Mouse (Mus musculus): ENCODE data around the gene Mtmr3. TPM values are rescaled to one million over a fixed set of nuclear protein-coding genes. Genes with fewer than 3 reads are reported as not detected.
A peak's percentile ranks its signal among the peaks of the same experiment; 100 is the strongest.

Mtmr3 gene
- 38.8 and 43.4 TPM in 2 replicates for polyA plus RNA-seq (2015; fragmentation: Nextera tagmentation; extraction: Ambion mirVana)

DNA sequence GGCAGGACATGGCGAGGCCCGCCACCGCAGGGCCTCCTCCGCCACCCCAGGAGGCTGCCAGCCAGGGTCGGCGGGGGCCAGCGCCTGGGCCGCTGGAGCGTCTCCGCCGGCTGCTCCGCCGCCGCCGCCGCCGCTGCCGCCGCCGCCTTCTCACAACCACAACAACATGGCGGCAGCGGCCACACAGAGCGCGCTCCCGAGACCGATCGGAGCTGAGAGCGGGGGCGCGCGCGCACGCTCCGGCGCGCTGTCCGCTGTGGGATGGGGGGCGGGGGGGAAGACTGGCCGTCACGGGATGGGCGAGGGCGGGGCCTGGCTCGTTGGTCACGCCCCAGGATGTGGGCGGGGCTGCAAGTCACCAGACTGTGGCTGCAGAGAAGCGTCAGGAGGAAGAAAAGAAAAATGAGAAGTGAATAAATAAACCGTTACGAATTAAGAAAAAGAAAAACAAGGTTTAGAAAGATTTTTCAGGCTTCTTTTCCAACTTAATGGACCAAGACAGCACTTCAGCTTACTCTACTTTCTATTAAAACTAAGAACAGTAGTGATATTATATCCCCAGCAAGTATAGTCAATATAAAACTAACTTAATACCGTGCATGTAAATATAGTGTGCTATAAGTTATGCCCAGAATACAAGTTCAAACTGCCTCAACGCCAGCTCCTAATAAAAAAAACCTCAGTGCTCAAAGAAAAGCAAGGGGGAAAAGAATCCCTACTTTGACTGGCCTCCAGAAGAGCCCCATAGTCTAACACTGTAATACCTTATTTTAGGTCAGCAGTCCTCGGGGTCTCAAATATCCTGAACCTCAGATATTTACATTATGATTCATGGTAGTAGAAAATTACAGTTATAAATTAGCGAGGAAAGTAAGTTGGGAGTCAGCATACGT, at the start of gene Mtmr3:
TSS of gene Mtmr3 (minus strand) at position 256 of the 893 bp plus-strand sequence.
- Histone ChIP-seq H3K36me3 (no peaks in the 10 kb centered on the region), H3K4me1 (replicated peaks) (peaks cover 29% of the 10 kb centered on the region), H3K9ac (replicated peaks) (peak within 1 kb of the TSS; percentile 93), H3K4me3 (replicated peaks) (peak within 1 kb of the TSS; percentile 86), H3K27me3 (no peaks in the 10 kb centered on the region), H3K27ac (peak within 1 kb of the TSS; percentile 95), H3K4me2 (replicated peaks) (peak within 1 kb of the TSS; percentile 66), H3K9me3 (no peaks in the 10 kb centered on the region)
- peak; percentile 89 for ATAC-seq
- 5% methylated on average over 44 of the region's 53 CpGs for WGBS

DNA sequence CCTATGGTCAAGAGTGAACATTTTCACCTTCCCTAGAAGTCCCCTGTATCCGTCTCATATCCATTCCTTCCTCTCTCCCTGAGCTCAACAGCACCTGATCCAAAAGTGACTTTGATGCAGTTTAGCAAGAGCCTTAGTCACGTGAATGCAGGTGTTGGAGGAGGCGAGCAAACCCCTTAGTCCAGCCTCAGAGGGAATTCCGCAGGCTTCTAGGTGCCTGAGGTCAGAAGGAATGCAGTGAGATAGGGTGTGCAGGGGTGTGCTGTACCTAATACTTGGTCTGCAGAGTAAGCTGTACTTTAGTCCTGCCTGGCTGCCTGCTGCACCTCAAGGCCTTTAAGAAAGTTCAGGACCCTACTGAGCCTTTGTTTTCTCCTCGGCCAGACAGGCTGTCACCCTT, 49.1 kb upstream of the Mtmr3 start:
- H3K9ac ChIP-seq (replicated peaks), result no peak overlapping the region
- 57% methylated on average over 5 of the region's 5 CpGs for WGBS
- H3K27ac ChIP-seq, result no peak overlapping the region
- H3K4me3 ChIP-seq (replicated peaks), result no peak overlapping the region
- H3K4me1 ChIP-seq (replicated peaks), result peaks cover 9% of the 10 kb centered on the region
- no peak for ATAC-seq
- peaks cover 48% of the 10 kb centered on the region for H3K36me3 ChIP-seq
- H3K27me3 ChIP-seq, result no peaks in the 10 kb centered on the region
- H3K4me2 ChIP-seq (replicated peaks), result no peak overlapping the region
- no peaks in the 10 kb centered on the region for H3K9me3 ChIP-seq

DNA sequence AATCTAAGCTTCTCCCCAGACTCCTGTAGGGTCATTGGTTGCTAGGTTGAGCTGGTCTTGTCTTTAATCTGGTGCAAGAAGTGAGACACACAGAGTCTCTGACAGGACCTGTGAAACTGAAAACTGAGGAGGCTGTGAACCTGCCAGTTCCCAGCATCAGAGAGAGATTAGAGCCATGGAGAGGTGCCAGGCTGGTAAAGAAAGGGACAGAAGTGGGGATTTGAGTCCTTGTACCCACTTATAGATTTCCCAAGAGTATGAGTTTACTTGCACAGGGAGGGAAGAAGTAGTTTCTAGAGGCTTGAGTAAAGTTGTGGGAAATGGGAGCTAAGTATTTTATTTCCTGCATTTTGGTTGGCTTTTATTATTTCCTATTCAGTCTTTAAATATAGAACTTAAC, 46.5 kb upstream of the Mtmr3 start:
- no peaks in the 10 kb centered on the region for H3K9me3 ChIP-seq
- H3K27ac ChIP-seq, result no peak overlapping the region
- H3K9ac ChIP-seq (replicated peaks), result no peak overlapping the region
- no peak overlapping the region for H3K4me2 ChIP-seq (replicated peaks)
- H3K36me3 ChIP-seq, result peaks cover 23% of the 10 kb centered on the region
- H3K4me3 ChIP-seq (replicated peaks), result no peak overlapping the region
- no peaks in the 10 kb centered on the region for H3K27me3 ChIP-seq
- no peak for ATAC-seq
- H3K4me1 ChIP-seq (replicated peaks), result peaks cover 17% of the 10 kb centered on the region

DNA sequence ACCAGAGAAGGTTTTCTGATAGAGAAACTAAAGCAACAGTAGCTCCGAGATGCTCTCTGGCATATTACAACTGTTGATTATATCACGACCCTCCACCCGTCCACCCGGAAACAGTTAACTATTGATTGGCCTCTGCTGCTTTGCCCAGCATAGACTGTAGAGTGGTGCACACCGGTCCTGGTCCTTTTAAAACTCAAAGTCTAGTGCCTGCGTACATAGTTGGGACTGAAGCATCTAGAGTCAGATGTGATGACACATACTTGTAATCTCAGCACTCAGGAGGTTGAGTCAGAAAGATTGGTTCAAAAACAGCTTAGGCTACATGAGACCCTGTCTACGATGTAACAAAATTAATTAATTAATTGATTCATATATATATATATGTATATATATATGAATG, 43.6 kb upstream of the Mtmr3 start:
- H3K9me3 ChIP-seq, result no peaks in the 10 kb centered on the region
- WGBS, result 35% methylated on average over 7 of the region's 7 CpGs
- peaks cover 12% of the 10 kb centered on the region; the same call in 1 of the 2 replicates for H3K36me3 ChIP-seq
- peaks cover 17% of the 10 kb centered on the region for H3K4me1 ChIP-seq (replicated peaks)
- no peak overlapping the region for H3K27ac ChIP-seq
- peak overlapping the region; percentile 66 for H3K9ac ChIP-seq (replicated peaks)
- H3K4me3 ChIP-seq (replicated peaks), result peak overlapping the region; percentile 61
- H3K4me2 ChIP-seq (replicated peaks), result peak overlapping the region; percentile 76
- ATAC-seq, result 0 out of 2 replicates have a peak, but pooled peaks have one; percentile 46
- no peaks in the 10 kb centered on the region for H3K27me3 ChIP-seq

DNA sequence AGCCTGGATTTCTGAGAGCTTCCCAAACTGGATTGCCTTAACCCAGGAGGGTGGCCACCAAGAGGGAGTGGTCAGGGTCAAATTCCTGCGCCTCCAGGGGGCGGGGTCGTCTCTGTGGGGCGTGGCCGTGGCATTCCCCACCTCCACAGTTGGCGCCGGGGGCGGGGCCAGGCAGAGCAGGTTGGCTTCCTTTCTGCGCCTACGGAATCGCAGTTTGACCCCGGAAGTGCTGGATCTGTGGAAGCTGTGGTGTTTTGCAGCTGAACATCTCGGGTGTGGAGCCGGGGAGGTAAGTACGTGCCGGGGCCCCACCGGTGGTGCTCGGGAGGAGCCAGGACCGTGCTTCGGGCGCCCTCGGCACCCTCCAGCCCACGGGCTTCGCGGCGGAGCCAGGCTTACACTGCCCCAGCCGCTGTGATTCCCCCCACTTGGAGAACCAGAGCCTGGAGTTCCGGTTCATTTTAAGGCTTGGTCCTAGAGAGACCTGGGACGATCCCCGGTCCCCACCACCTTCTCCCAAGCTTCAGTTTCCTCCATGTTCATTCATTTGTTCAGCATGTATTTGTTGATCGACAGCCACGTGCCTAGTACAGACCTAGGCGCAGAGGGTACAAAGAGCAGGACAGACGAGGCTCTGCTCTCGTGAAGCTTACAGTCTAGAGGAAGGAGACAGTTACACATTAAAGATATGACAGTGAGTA, 43.0 kb upstream of the Mtmr3 start, which contains the start of gene Ascc2:
TSS of gene Ascc2 (plus strand) at position 214 of the 701 bp plus-strand sequence.
- Histone ChIP-seq H3K36me3 (peaks cover 12% of the 10 kb centered on the region; the same call in 1 of the 2 replicates), H3K4me3 (replicated peaks) (peak within 1 kb of the TSS; percentile 61), H3K4me2 (replicated peaks) (peak within 1 kb of the TSS; percentile 76), H3K9me3 (no peaks in the 10 kb centered on the region), H3K27ac (0 out of 2 replicates have a peak within 1 kb of the TSS, but pooled peaks have one; percentile 2), H3K9ac (replicated peaks) (peak within 1 kb of the TSS; percentile 66), H3K27me3 (no peaks in the 10 kb centered on the region), H3K4me1 (replicated peaks) (peaks cover 17% of the 10 kb centered on the region)
- under 1% methylated on average over 35 of the region's 35 CpGs for WGBS
- peak; percentile 91 for ATAC-seq

DNA sequence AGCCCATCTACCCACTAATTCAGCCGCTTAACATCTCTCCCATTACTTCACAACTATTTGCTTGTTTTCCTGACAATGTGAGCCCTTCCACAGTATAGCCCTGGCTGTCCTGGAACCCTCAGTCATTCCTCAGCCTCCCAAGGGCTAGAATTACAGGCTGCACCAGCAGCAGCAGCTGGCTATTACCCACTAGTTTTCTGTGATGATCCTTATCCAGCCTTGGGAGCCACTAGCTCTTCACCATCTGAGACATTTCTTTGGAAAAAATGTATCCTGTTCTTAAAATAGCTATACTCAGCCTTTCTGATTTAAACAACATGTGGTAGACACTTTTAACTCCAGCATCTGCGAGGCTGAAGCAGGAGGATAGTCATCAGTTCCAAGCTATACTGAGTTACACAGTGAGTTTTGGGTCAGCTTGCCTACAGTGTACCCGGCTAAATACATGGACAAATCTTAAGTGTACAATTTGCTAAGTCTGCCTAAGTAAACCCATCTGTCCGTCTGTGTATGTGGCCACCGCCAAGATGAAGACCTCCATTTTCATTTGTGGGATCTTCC, 42.2 kb upstream of the Mtmr3 start:
- Histone ChIP-seq H3K4me3 (replicated peaks) (peak overlapping the region; percentile 61), H3K27me3 (no peaks in the 10 kb centered on the region), H3K9ac (replicated peaks) (no peak overlapping the region), H3K4me1 (replicated peaks) (peaks cover 17% of the 10 kb centered on the region), H3K4me2 (replicated peaks) (peak overlapping the region; percentile 76), H3K27ac (no peak overlapping the region), H3K36me3 (peaks cover 9% of the 10 kb centered on the region; the same call in 1 of the 2 replicates), H3K9me3 (no peaks in the 10 kb centered on the region)
- ATAC-seq, result no peak; the same call in 1 of the 2 replicates
- 63% methylated on average over 5 of the region's 5 CpGs for WGBS

DNA sequence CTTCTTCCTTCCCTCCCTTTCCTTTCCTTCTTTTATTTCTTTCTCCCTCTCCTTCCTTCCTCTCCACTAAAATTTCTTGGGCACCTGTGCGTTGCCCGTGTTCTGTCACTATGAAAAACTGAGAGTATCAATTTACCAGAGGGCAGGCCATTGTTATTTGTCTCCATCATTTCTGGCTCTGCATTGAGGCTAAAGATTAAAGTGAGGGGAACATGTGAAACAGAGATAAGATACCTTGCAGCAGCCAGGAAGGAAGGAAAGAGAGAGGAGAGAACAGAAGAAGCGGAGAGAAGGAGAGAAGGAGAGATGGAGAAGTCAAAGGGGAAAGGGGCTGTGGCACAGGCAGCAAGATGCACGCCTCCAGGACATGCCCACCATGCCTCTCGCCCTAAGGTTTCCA, 39.7 kb upstream of the Mtmr3 start:
- Histone ChIP-seq H3K9ac (replicated peaks) (no peak overlapping the region), H3K27ac (no peak overlapping the region), H3K36me3 (no peaks in the 10 kb centered on the region), H3K4me1 (replicated peaks) (peaks cover 21% of the 10 kb centered on the region), H3K27me3 (no peaks in the 10 kb centered on the region), H3K4me2 (replicated peaks) (no peak overlapping the region), H3K9me3 (no peaks in the 10 kb centered on the region), H3K4me3 (replicated peaks) (no peak overlapping the region)
- WGBS, result 81% methylated on average over 5 of the region's 5 CpGs
- no peak for ATAC-seq

DNA sequence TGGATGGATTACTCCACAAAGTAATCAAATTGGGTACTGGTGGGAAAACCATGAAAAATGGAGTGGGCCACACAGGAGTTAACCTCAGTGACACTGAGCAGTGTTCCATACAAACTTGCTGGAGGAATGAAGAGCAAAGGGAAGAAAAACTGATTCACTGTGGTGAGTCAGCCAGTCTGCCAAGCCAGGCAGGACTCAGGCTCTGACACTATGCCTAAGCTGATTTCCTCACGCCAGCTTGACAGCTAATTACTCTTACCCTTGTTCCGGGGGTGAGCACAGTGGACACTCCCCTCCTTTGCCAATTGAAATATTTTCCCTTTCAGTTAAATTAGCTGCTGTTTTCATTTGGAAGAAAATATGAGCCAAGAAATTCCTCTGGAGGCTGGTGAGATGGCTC, 38.8 kb upstream of the Mtmr3 start:
- H3K9me3 ChIP-seq, result no peaks in the 10 kb centered on the region
- no peak for ATAC-seq
- no peak overlapping the region for H3K4me2 ChIP-seq (replicated peaks)
- 67% methylated on average over 2 of the region's 2 CpGs for WGBS
- H3K36me3 ChIP-seq, result no peaks in the 10 kb centered on the region
- no peak overlapping the region for H3K27ac ChIP-seq
- H3K4me3 ChIP-seq (replicated peaks), result no peak overlapping the region
- H3K4me1 ChIP-seq (replicated peaks), result peaks cover 11% of the 10 kb centered on the region
- H3K27me3 ChIP-seq, result no peaks in the 10 kb centered on the region
- H3K9ac ChIP-seq (replicated peaks), result no peak overlapping the region

DNA sequence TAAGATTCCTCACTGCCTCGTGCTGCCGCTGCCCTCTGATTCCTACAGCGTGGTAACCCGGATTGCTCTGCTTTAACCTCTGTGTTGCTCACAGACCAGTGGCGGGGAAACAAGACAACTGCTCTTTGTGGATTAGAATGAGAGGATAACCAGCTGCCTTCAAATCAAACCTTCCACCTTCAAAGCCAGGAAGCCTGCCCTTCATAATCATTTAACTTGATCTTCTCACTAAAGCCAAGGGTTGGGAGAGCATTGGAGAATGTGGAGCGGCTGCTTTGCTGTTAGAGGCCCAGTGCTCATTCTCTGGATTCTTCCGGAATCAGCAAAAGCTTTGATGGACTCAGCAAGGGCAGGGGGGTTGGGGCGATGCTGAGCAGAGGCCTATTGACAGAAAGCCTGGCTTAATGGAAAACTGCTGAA, 35.2 kb upstream of the Mtmr3 start:
- ATAC-seq, result no peak
- Histone ChIP-seq H3K9me3 (no peaks in the 10 kb centered on the region), H3K4me1 (replicated peaks) (peaks cover 10% of the 10 kb centered on the region; the same call in 1 of the 2 replicates), H3K9ac (replicated peaks) (no peak overlapping the region), H3K27me3 (no peaks in the 10 kb centered on the region), H3K4me3 (replicated peaks) (no peak overlapping the region), H3K27ac (peak overlapping the region; percentile 39; the same call in 1 of the 2 replicates), H3K4me2 (replicated peaks) (no peak overlapping the region), H3K36me3 (no peaks in the 10 kb centered on the region)
- 23% methylated on average over 8 of the region's 8 CpGs for WGBS

DNA sequence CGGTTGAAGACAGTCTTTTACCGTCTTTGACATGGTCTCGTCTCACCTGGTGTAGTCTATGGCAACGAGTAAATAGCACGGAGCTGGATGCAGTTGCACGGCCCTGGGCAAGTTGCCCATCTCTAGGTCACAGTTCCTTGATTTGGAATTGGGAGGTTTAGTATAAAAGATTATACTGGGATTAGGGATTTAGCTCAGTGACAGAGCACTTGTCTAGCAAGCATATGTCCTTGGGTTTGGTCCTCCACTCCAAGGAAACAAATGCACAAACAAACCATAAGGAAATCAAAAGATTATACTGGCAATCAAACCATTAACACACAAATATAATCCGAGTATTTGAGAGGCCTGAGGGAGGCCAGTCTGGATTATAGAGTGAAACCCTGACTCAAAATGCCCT, 33.0 kb upstream of the Mtmr3 start:
- Histone ChIP-seq H3K4me3 (replicated peaks) (no peak overlapping the region), H3K36me3 (no peaks in the 10 kb centered on the region), H3K9me3 (no peaks in the 10 kb centered on the region), H3K4me2 (replicated peaks) (no peak overlapping the region), H3K4me1 (replicated peaks) (peaks cover 10% of the 10 kb centered on the region; the same call in 1 of the 2 replicates), H3K27me3 (no peaks in the 10 kb centered on the region), H3K9ac (replicated peaks) (no peak overlapping the region), H3K27ac (no peak overlapping the region)
- 75% methylated on average over 7 of the region's 7 CpGs for WGBS
- ATAC-seq, result no peak

DNA sequence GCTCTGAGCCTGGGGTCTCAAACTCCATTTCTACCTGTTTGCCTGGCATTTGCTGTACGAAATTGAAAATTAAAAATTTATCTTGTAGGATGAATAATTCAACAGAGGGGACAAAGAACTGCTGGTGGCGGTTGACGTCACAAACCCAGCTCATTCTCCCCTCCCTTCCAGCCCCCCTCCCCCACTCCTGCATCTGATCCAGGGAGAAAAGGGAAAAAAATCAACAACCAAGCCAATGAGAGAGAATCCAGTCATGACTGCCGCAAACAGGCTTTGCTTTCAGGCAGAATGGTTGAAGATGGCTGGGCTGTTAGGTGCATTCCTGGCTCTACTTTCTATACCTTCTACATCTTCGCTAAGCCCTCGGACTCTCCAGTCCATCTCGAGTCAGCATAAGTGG, 31.3 kb upstream of the Mtmr3 start:
- peak overlapping the region; percentile 67 for H3K27ac ChIP-seq
- WGBS, result 64% methylated on average over 7 of the region's 7 CpGs
- no peaks in the 10 kb centered on the region for H3K27me3 ChIP-seq

More for the DNA sequence above, 31.3 kb upstream of the Mtmr3 start:
- peaks cover 10% of the 10 kb centered on the region; the same call in 1 of the 2 replicates for H3K4me1 ChIP-seq (replicated peaks)
- no peak overlapping the region for H3K4me2 ChIP-seq (replicated peaks)
- H3K4me3 ChIP-seq (replicated peaks), result no peak overlapping the region
- H3K9me3 ChIP-seq, result no peaks in the 10 kb centered on the region
- no peaks in the 10 kb centered on the region for H3K36me3 ChIP-seq
- no peak overlapping the region for H3K9ac ChIP-seq (replicated peaks)
- ATAC-seq, result no peak; the same call in 1 of the 2 replicates
